Mouse (Mus musculus) forebrain, embryonic 11.5 days (tissue): ENCODE measurements around the gene Slco6c1. TPM values are rescaled to one million over a fixed set of nuclear protein-coding genes. Genes with fewer than 3 reads are reported as not detected.
A peak's percentile ranks its signal among the peaks of the same experiment; 100 is the strongest.

Source experiments
- ATAC-seq: fragments of 200-750 bp; cut with Nextera tagmentation; replicated peaks from 2 replicates; pipeline ENCODE4 v1.8.0; 2017; ENCODE audit warnings: moderate TSS enrichment; ENCODE audit not compliant: low FRiP score
- DNase-seq: peaks from one replicate; pipeline ENCODE4 v3.0.0-alpha.2; 2017; ENCODE audit warnings: low spot score
- H3K27ac ChIP-seq: fragments of 300-500 bp; sonication (generic); 2 replicates; pipeline ENCODE4 v1.5.1; 2014; ENCODE audit warnings: low read depth, low read length
- H3K27me3 ChIP-seq: fragments of 300-500 bp; sonication (generic); 2 replicates; pipeline ENCODE4 v1.6.1; 2014; ENCODE audit warnings: mild to moderate bottlenecking, low read length, mixed read lengths; ENCODE audit not compliant: control insufficient read depth, insufficient read depth
- H3K36me3 ChIP-seq: fragments of 300-500 bp; sonication (generic); 2 replicates; pipeline ENCODE4 v1.6.1; 2014; ENCODE audit warnings: mild to moderate bottlenecking, low read length, moderate library complexity, mixed read lengths; ENCODE audit not compliant: control insufficient read depth, insufficient read depth
- H3K4me1 ChIP-seq: fragments of 300-500 bp; sonication (generic); replicated peaks from 2 replicates; pipeline ENCODE4 v1.6.1; 2014; ENCODE audit warnings: low read length, mixed read lengths; ENCODE audit not compliant: control insufficient read depth, insufficient read depth
- H3K4me2 ChIP-seq: fragments of 300-500 bp; sonication (generic); 2 replicates; pipeline ENCODE4 v1.6.1; 2014; ENCODE audit warnings: low read depth, mild to moderate bottlenecking, low read length, moderate library complexity, mixed read lengths; ENCODE audit not compliant: severe bottlenecking
- H3K4me3 ChIP-seq: fragments of 300-500 bp; sonication (generic); 2 replicates; pipeline ENCODE4 v1.5.1; 2014; ENCODE audit warnings: low read depth, low read length
- H3K9ac ChIP-seq: fragments of 300-500 bp; sonication (generic); 2 replicates; pipeline ENCODE4 v1.6.1; 2014; ENCODE audit warnings: low read length
- H3K9me3 ChIP-seq: fragments of 300-500 bp; sonication (generic); 2 replicates; pipeline ENCODE4 v1.6.1; 2016; ENCODE audit warnings: low read length, mixed read lengths; ENCODE audit not compliant: control insufficient read depth
- WGBS: fragments of 180-500 bp; shearing (Covaris S2); extraction: QIAGEN DNeasy Blood & Tissue Kit; methylation state at CpG from one replicate; pipeline ENCODE4 v1.1.7; 2014; 5-methylcytosine and 5-hydroxymethylcytosine counted together
- polyA plus RNA-seq: library from polyadenylated mRNA; unstranded; fragments of >200 nt; fragmentation: Nextera tagmentation; extraction: Ambion mirVana; gene quantifications from 2 replicates; pipeline ENCODE4 v1.2.1, GENCODE M21; 2014

The Slco6c1 gene
- not detected in 2 replicates for polyA plus RNA-seq

DNA sequence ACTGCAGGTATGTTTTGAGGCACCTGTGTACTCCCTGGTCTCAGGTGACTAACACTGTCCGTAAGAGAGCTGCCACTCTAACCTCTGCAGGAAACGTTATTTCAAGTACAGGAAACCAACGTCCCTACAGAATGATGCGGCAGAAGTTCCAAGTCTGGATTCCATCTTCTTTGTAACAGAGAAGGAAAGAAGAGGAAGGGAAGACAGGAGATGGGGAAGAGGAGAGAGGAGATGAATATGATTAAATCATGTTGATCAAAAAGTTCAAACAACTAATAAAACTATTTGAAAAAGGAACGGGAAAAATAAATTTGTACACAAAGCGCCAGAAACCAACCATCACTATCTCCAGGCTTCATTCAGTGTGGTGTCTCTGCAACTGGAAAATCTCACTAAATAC lies at the start of gene Slco6c1:
TSS of gene Slco6c1 (minus strand) at position 101 of the 400 bp plus-strand sequence.
- Histone ChIP-seq H3K36me3 (no peaks in the 10 kb centered on the region), H3K9me3 (no peaks in the 10 kb centered on the region; the same call in 1 of the 2 replicates), H3K4me1 (no peaks in the 10 kb centered on the region), H3K27me3 (no peaks in the 10 kb centered on the region), H3K4me2 (no peak within 1 kb of the TSS), H3K9ac (no peak within 1 kb of the TSS), H3K4me3 (no peak within 1 kb of the TSS), H3K27ac (no peak within 1 kb of the TSS)
- ATAC-seq, result no peak
- no peak for DNase-seq
- 95% methylated on average over 6 of the region's 6 CpGs for WGBS

GRCm38 (mm10) chr1:97038982-97039381 lies 89.1 kb downstream of the Slco6c1 start:
- Histone ChIP-seq H3K9me3 (no peaks in the 10 kb centered on the region), H3K27me3 (no peaks in the 10 kb centered on the region), H3K9ac (no peak overlapping the region), H3K4me1 (no peaks in the 10 kb centered on the region), H3K4me2 (no peak overlapping the region), H3K4me3 (no peak overlapping the region), H3K36me3 (no peaks in the 10 kb centered on the region), H3K27ac (no peak overlapping the region)
- WGBS, result 44% methylated on average over 1 of the region's 1 CpGs
- ATAC-seq (peak; percentile 55), DNase-seq (peak; percentile 43)

DNA sequence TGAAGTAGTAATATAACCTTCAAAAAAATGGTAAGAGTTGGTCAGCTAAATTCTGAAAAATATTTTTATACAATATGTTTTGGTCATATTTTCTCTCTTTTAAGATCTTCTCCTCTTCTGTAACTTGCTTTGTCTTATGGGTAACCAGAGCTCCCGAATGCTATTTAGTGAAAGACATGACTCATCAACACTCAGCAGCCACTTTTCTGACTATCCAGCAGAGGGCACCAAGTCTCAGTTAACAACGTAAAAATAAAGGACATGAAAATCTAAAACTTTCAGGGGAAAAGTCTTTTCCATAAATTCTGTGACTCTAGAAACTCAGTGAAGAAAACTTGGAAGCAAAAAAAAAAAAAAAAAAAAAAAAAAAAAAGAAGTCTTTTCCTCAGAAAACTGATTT lies 89.6 kb downstream of the Slco6c1 start:
- Histone ChIP-seq H3K4me2 (no peak overlapping the region), H3K9ac (no peak overlapping the region), H3K4me3 (no peak overlapping the region), H3K4me1 (no peaks in the 10 kb centered on the region), H3K27me3 (no peaks in the 10 kb centered on the region), H3K36me3 (no peaks in the 10 kb centered on the region), H3K9me3 (no peaks in the 10 kb centered on the region), H3K27ac (no peak overlapping the region)
- 11% methylated on average over 2 of the region's 2 CpGs for WGBS
- ATAC-seq, result peak; percentile 81
- no peak for DNase-seq

GRCm38 (mm10) chr1:97037955-97038354 lies 90.1 kb downstream of the Slco6c1 start:
- no peaks in the 10 kb centered on the region for H3K4me1 ChIP-seq
- DNase-seq (no peak), ATAC-seq (no peak; the same call in 1 of the 2 replicates)
- H3K4me2 ChIP-seq, result no peak overlapping the region
- no peaks in the 10 kb centered on the region for H3K27me3 ChIP-seq
- H3K9ac ChIP-seq, result no peak overlapping the region
- H3K9me3 ChIP-seq, result no peaks in the 10 kb centered on the region
- H3K4me3 ChIP-seq, result no peak overlapping the region
- no peak overlapping the region for H3K27ac ChIP-seq
- no peaks in the 10 kb centered on the region for H3K36me3 ChIP-seq
- WGBS, result 84% methylated on average over 2 of the region's 2 CpGs

DNA sequence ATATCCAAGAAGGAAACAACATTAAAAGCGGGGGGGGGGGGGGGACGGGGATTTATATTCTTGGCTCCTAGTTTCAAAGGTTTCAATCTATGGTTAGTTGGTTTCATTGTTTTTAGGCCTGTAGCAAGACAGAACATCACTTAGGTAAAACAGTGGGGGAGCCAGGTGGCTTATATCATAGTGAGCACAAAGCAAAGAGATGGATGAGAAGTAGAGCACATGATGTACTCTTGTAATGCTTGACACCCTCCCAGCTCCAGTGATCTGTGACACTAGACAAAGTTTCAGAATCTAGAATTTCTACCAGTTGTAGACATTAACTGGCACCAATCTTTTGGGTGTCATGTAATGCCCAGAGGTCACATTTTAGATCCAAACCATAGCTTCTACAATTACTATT lies 106.7 kb downstream of the Slco6c1 start:
- Histone ChIP-seq H3K27me3 (no peaks in the 10 kb centered on the region), H3K9ac (no peak overlapping the region), H3K27ac (no peak overlapping the region), H3K9me3 (no peaks in the 10 kb centered on the region), H3K4me2 (no peak overlapping the region), H3K4me1 (no peaks in the 10 kb centered on the region), H3K36me3 (no peaks in the 10 kb centered on the region), H3K4me3 (no peak overlapping the region)
- DNase-seq (no peak), ATAC-seq (no peak)
- WGBS, result 81% methylated on average over 2 of the region's 2 CpGs

GRCm38 (mm10) chr1:97019404-97019803 lies 108.7 kb downstream of the Slco6c1 start:
- Histone ChIP-seq H3K4me1 (no peaks in the 10 kb centered on the region), H3K4me3 (no peak overlapping the region), H3K27me3 (no peaks in the 10 kb centered on the region), H3K9ac (no peak overlapping the region), H3K36me3 (no peaks in the 10 kb centered on the region), H3K27ac (no peak overlapping the region), H3K9me3 (no peaks in the 10 kb centered on the region), H3K4me2 (no peak overlapping the region)
- DNase-seq (no peak), ATAC-seq (no peak)
- WGBS, result 64% methylated on average over 1 of the region's 1 CpGs

DNA sequence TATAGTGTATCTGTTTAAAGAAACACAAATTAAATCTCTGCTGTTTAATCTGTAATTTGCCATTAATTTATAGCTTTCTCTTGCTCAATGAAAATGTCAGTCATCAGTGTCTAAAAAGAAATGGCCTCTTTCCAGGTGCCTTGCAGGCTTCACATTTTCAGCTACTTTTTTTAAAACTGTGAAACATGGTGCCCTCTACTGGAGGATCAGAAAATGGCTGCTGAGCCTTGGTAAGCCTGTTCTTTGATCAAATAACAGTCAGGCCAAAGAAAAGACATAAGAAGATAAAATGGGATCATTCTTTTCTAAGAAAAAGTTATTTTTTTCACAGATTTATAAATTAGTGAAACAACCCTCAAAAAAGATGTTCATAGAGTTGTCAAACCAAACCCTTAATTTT lies 109.1 kb downstream of the Slco6c1 start:
- no peak overlapping the region for H3K4me2 ChIP-seq
- H3K36me3 ChIP-seq, result no peaks in the 10 kb centered on the region
- no peak overlapping the region for H3K27ac ChIP-seq
- H3K9me3 ChIP-seq, result no peaks in the 10 kb centered on the region
- no peak overlapping the region for H3K4me3 ChIP-seq
- no peaks in the 10 kb centered on the region for H3K4me1 ChIP-seq
- no peak overlapping the region for H3K9ac ChIP-seq
- DNase-seq (peak; percentile 58), ATAC-seq (0 out of 2 replicates have a peak, but pooled peaks have one; percentile 21)
- no peaks in the 10 kb centered on the region for H3K27me3 ChIP-seq
